Mouse (Mus musculus) embryo, embryonic 11 days (tissue): Measurements from ENCODE around the gene Kif7.
A peak's percentile ranks its signal among the peaks of the same experiment; 100 is the strongest.

Experiments
- DNase-seq: peaks from one replicate; pipeline ENCODE4 v3.0.0-alpha.2; 2015

Kif7 gene

GRCm38 (mm10) chr7:79715187-79715981, at the start of gene Kif7:
Gene Kif7 (minus strand): TSS chr7:79715720.
- peak; percentile 95 for DNase-seq

- no peak for DNase-seq
Observed at GRCm38 (mm10) chr7:79762106-79762505, 46.6 kb upstream of the Kif7 start.

- no peak for DNase-seq
Observed at GRCm38 (mm10) chr7:79761124-79761876, 45.8 kb upstream of the Kif7 start.

GRCm38 (mm10) chr7:79759766-79760165, 44.2 kb upstream of the Kif7 start:
- DNase-seq = no peak

GRCm38 (mm10) chr7:79758176-79758575, 42.7 kb upstream of the Kif7 start:
- no peak for DNase-seq

GRCm38 (mm10) chr7:79756334-79756733, 40.8 kb upstream of the Kif7 start:
- no peak for DNase-seq

GRCm38 (mm10) chr7:79749511-79749910, 34.0 kb upstream of the Kif7 start:
- DNase-seq = no peak

GRCm38 (mm10) chr7:79747659-79748058, 32.1 kb upstream of the Kif7 start:
- no peak for DNase-seq

GRCm38 (mm10) chr7:79744585-79744984, 29.1 kb upstream of the Kif7 start:
- DNase-seq = no peak

GRCm38 (mm10) chr7:79744051-79744450, 28.5 kb upstream of the Kif7 start:
- no peak for DNase-seq

- DNase-seq = peak; percentile 92
Observed at GRCm38 (mm10) chr7:79742659-79743536, 27.4 kb upstream of the Kif7 start, which contains the start of the genes Pex11a and Wdr93. Gene Pex11a (minus strand): TSS chr7:79743131. Gene Wdr93 (plus strand): TSS chr7:79743163.

GRCm38 (mm10) chr7:79742277-79742658, 26.7 kb upstream of the Kif7 start:
- no peak for DNase-seq

GRCm38 (mm10) chr7:79740279-79740678, 24.8 kb upstream of the Kif7 start:
- DNase-seq = no peak

- no peak for DNase-seq
Observed at GRCm38 (mm10) chr7:79738913-79739312, 23.4 kb upstream of the Kif7 start.

- no peak for DNase-seq
Observed at GRCm38 (mm10) chr7:79736511-79736910, 21.0 kb upstream of the Kif7 start.

- DNase-seq = no peak
Observed at GRCm38 (mm10) chr7:79734563-79734962, 19.0 kb upstream of the Kif7 start.

- no peak for DNase-seq
Observed at GRCm38 (mm10) chr7:79732622-79733021, 17.1 kb upstream of the Kif7 start, which contains the start of gene Plin1. Gene Plin1 (minus strand): TSS chr7:79732903.

- no peak for DNase-seq
Observed at GRCm38 (mm10) chr7:79731438-79731837, 15.9 kb upstream of the Kif7 start.

GRCm38 (mm10) chr7:79729743-79730370, 14.3 kb upstream of the Kif7 start:
- DNase-seq = peak; percentile 20

- peak; percentile 84 for DNase-seq
Observed at GRCm38 (mm10) chr7:79729169-79729568, 13.6 kb upstream of the Kif7 start.

- peak; percentile 75 for DNase-seq
Observed at GRCm38 (mm10) chr7:79728219-79728618, 12.7 kb upstream of the Kif7 start.

GRCm38 (mm10) chr7:79727091-79727490, 11.6 kb upstream of the Kif7 start:
- peak; percentile 78 for DNase-seq
